Mouse (Mus musculus): ENCODE measurements around the gene Casp7. TPM values are rescaled to one million over a fixed set of nuclear protein-coding genes. Genes with fewer than 3 reads are reported as not detected.

Gene Casp7
- polyA plus RNA-seq, 1 experiment from 2014 or later, result 17.9 TPM

DNA sequence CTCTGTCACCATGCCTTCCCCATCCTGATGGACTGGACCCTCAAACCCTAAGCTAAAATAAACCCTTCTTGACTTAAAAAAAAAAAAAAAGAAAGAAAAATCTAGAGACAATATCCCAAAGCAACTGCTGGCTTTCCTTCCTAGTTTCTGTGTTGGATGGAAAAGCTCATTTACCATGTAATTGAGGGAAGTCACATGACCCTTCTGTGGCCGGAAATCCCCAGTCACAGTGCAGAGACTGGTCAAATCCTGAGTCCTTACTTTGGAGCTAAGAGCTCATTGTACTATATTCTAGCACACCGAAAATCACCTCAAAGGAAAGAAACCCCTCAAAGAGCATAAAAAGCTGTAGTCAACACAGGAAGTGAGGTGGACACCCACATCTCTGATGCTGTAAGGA is 38.0 kb upstream of the Casp7 start:
- H3K36me3 ChIP-seq (ENCODE audit: control insufficient read depth, insufficient read depth, low read length), result no peaks in the 10 kb centered on the region
- H3K4me2 ChIP-seq (replicated peaks; ENCODE audit: low read depth), result no peak overlapping the region
- H3K9me3 ChIP-seq (ENCODE audit: control insufficient read depth, low read length), result no peaks in the 10 kb centered on the region
- no peak overlapping the region for H3K9ac ChIP-seq (ENCODE audit: low read length)
- no peak overlapping the region for H3K27ac ChIP-seq (replicated peaks)
- DNase-seq (ENCODE audit: low spot score) (no peak), ATAC-seq (ENCODE audit: low FRiP score, low TSS enrichment) (no peak)
- H3K4me3 ChIP-seq (ENCODE audit: low read depth, low read length), result no peak overlapping the region
- no peaks in the 10 kb centered on the region for H3K27me3 ChIP-seq (ENCODE audit: control insufficient read depth, insufficient read depth, low read length)
- 82% methylated on average over 2 of the region's 2 CpGs for WGBS
- H3K4me1 ChIP-seq (replicated peaks; ENCODE audit: control insufficient read depth, insufficient read depth), result no peaks in the 10 kb centered on the region
- TF ChIP-seq CTCF (IDR thresholded peaks at IDR 0.05; ENCODE audit: low read depth), result no peak
- no peak for TF ChIP-seq EP300 (optimal IDR thresholded peaks at IDR 0.05)

DNA sequence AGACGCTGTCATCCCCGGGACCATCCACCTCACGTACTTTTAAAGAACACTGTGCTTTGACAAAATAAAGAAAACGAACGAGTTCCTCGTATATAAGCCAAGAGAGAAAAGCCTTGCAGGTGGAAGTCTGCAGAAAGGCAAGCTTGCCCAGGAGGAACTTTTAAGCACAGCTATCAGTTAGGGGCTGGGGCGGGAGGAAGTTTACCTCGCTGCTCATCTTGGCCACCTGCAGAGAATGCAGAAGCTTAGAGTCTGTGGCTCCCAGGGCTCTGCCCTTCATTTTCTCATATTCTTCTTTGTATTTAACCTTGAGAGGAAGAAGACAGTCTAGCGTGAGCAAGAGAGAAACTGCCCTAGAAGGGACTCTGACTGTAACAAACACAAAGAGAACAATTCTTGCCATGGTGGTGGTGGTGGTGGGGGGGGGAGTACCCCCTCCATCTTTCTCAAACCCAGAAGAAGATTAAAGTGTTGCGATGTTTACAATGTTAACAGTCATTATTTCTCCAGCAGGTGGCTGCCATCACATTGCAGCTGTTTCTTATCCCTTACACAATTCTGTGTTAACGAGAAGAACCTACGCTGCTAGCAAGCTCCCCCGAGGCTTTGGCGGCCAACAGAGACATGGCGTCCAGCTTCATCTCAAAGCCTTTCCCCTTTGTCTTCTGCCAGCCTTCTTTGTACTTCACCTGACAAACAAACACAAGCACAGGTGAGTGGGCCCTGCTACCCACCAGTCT is 33.0 kb upstream of the Casp7 start:
- Histone ChIP-seq H3K9me3 (ENCODE audit: control insufficient read depth, low read length) (no peaks in the 10 kb centered on the region), H3K4me3 (ENCODE audit: low read depth, low read length) (no peak overlapping the region), H3K27me3 (ENCODE audit: control insufficient read depth, insufficient read depth, low read length) (no peaks in the 10 kb centered on the region), H3K9ac (ENCODE audit: low read length) (no peak overlapping the region), H3K36me3 (ENCODE audit: control insufficient read depth, insufficient read depth, low read length) (no peaks in the 10 kb centered on the region), H3K27ac (replicated peaks) (no peak overlapping the region), H3K4me2 (replicated peaks; ENCODE audit: low read depth) (peak overlapping the region; percentile 6; the same call in 1 of the 2 replicates), H3K4me1 (replicated peaks; ENCODE audit: control insufficient read depth, insufficient read depth) (peaks cover 3% of the 10 kb centered on the region; the same call in 1 of the 2 replicates)
- 34% methylated on average over 15 of the region's 15 CpGs for WGBS
- TF ChIP-seq CTCF (IDR thresholded peaks at IDR 0.05; ENCODE audit: low read depth), result peak; percentile 41
- TF ChIP-seq EP300 (optimal IDR thresholded peaks at IDR 0.05), result peak; percentile 34
- DNase-seq (ENCODE audit: low spot score), result no peak
- no peak for ATAC-seq (ENCODE audit: low FRiP score, low TSS enrichment)

DNA sequence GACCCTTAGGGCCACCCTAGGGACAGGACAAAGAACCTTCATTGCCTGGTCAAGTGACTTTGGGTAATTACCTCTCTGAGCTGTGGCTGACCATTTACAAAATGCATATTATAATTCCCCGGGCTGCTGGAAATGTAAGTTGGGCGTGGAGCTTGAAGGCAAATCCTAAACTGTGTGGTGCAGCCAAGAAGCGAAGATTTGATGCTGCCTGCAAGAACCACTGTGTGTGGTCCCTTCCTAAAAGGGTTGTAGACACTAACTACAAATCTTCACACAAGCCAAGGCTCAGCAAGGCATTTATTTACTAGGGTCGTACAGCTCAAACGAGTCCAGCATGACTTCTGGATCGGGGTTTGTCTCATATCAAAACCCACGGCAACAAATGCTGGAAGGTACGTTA is 32.4 kb upstream of the Casp7 start:
- 50% methylated on average over 8 of the region's 8 CpGs for WGBS
- Histone ChIP-seq H3K27me3 (ENCODE audit: control insufficient read depth, insufficient read depth, low read length) (no peaks in the 10 kb centered on the region), H3K27ac (replicated peaks) (no peak overlapping the region), H3K36me3 (ENCODE audit: control insufficient read depth, insufficient read depth, low read length) (no peaks in the 10 kb centered on the region), H3K4me2 (replicated peaks; ENCODE audit: low read depth) (peak overlapping the region; percentile 6; the same call in 1 of the 2 replicates), H3K4me1 (replicated peaks; ENCODE audit: control insufficient read depth, insufficient read depth) (peaks cover 3% of the 10 kb centered on the region; the same call in 1 of the 2 replicates), H3K9ac (ENCODE audit: low read length) (no peak overlapping the region), H3K4me3 (ENCODE audit: low read depth, low read length) (no peak overlapping the region), H3K9me3 (ENCODE audit: control insufficient read depth, low read length) (no peaks in the 10 kb centered on the region)
- no peak for TF ChIP-seq EP300 (optimal IDR thresholded peaks at IDR 0.05)
- TF ChIP-seq CTCF (IDR thresholded peaks at IDR 0.05; ENCODE audit: low read depth), result no peak
- ATAC-seq (ENCODE audit: low FRiP score, low TSS enrichment), result no peak; the same call in 1 of the 2 replicates
- DNase-seq (ENCODE audit: low spot score), result no peak

DNA sequence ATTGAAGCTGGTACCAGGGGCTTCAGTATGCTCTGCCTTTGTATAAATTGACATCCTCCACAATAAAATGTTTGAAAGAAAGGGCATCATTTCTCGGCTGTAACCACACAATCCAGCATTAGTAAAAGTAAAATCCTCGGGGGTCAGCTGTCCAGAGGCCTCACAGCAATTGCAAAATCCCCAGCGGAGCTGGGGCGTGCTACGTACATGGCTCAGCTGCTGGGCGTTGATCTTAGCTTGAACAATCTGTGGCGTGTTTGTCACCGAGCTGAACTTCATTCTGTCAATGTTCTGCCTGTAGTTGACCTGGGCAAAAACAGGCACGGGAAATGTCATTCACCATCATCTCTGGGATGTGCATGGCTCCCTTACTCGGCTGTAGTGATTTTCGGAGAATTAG is 30.8 kb upstream of the Casp7 start:
- peak overlapping the region; percentile 30 for H3K27ac ChIP-seq (replicated peaks)
- DNase-seq (ENCODE audit: low spot score) (no peak), ATAC-seq (ENCODE audit: low FRiP score, low TSS enrichment) (no peak)
- no peaks in the 10 kb centered on the region for H3K36me3 ChIP-seq (ENCODE audit: control insufficient read depth, insufficient read depth, low read length)
- peaks cover 3% of the 10 kb centered on the region; the same call in 1 of the 2 replicates for H3K4me1 ChIP-seq (replicated peaks; ENCODE audit: control insufficient read depth, insufficient read depth)
- TF ChIP-seq CTCF (IDR thresholded peaks at IDR 0.05; ENCODE audit: low read depth) (no peak), EP300 (optimal IDR thresholded peaks at IDR 0.05) (no peak)
- H3K9ac ChIP-seq (ENCODE audit: low read length), result no peak overlapping the region
- H3K27me3 ChIP-seq (ENCODE audit: control insufficient read depth, insufficient read depth, low read length), result no peaks in the 10 kb centered on the region
- no peaks in the 10 kb centered on the region for H3K9me3 ChIP-seq (ENCODE audit: control insufficient read depth, low read length)
- 68% methylated on average over 11 of the region's 11 CpGs for WGBS
- no peak overlapping the region for H3K4me3 ChIP-seq (ENCODE audit: low read depth, low read length)
- no peak overlapping the region for H3K4me2 ChIP-seq (replicated peaks; ENCODE audit: low read depth)

DNA sequence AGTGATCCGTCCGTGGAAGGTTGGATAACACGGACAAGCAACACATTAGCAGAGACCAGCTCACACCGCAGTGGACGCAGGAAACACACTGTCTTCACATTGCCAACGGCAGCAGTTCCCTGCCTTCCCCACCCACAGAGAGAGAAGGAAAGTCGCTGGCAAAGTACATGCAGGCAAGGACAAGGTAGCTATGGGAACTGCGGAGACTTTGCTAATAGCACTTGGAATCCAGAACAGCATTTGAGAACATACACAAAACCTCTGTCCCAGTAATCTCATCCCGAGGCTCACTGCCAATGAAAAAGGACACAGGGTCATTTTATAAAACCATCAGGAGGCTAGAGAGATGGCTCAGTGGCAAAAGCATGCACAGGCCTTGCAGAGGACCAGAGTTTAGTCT is 30.3 kb upstream of the Casp7 start:
- H3K27me3 ChIP-seq (ENCODE audit: control insufficient read depth, insufficient read depth, low read length), result no peaks in the 10 kb centered on the region
- H3K27ac ChIP-seq (replicated peaks), result peak overlapping the region; percentile 30
- no peaks in the 10 kb centered on the region for H3K36me3 ChIP-seq (ENCODE audit: control insufficient read depth, insufficient read depth, low read length)
- WGBS, result 59% methylated on average over 9 of the region's 9 CpGs
- no peak overlapping the region for H3K4me3 ChIP-seq (ENCODE audit: low read depth, low read length)
- no peak overlapping the region for H3K9ac ChIP-seq (ENCODE audit: low read length)
- ATAC-seq (ENCODE audit: low FRiP score, low TSS enrichment), result no peak; the same call in 1 of the 2 replicates
- DNase-seq (ENCODE audit: low spot score), result no peak
- no peaks in the 10 kb centered on the region for H3K9me3 ChIP-seq (ENCODE audit: control insufficient read depth, low read length)
- H3K4me1 ChIP-seq (replicated peaks; ENCODE audit: control insufficient read depth, insufficient read depth), result peaks cover 3% of the 10 kb centered on the region; the same call in 1 of the 2 replicates
- TF ChIP-seq CTCF (IDR thresholded peaks at IDR 0.05; ENCODE audit: low read depth), result no peak
- TF ChIP-seq EP300 (optimal IDR thresholded peaks at IDR 0.05), result no peak
- H3K4me2 ChIP-seq (replicated peaks; ENCODE audit: low read depth), result no peak overlapping the region

DNA sequence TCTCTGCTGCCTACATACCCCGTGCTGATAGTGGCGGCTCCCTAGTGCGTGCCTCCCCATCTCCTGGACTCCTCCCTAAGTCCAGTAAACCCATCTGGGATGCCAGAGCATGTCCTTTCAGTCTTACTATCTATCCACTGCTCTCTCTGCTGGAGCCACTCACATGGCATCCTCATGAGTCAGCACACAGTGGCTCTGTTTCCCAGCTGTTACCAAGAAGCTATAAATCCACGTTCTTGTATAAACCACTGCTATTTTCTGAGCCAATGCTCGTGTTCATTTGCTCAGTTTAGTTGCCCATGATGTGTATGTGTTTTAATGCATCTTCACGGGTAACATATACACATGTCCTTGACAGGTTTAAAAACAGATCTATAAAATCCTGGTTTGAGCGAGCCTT is 29.2 kb upstream of the Casp7 start:
- H3K36me3 ChIP-seq (ENCODE audit: control insufficient read depth, insufficient read depth, low read length), result no peaks in the 10 kb centered on the region
- no peak overlapping the region for H3K4me2 ChIP-seq (replicated peaks; ENCODE audit: low read depth)
- TF ChIP-seq EP300 (optimal IDR thresholded peaks at IDR 0.05) (no peak), CTCF (IDR thresholded peaks at IDR 0.05; ENCODE audit: low read depth) (no peak)
- WGBS, result 45% methylated on average over 7 of the region's 7 CpGs
- H3K27ac ChIP-seq (replicated peaks), result no peak overlapping the region
- H3K4me1 ChIP-seq (replicated peaks; ENCODE audit: control insufficient read depth, insufficient read depth), result peaks cover 3% of the 10 kb centered on the region; the same call in 1 of the 2 replicates
- H3K4me3 ChIP-seq (ENCODE audit: low read depth, low read length), result no peak overlapping the region
- H3K9ac ChIP-seq (ENCODE audit: low read length), result no peak overlapping the region
- no peak for ATAC-seq (ENCODE audit: low FRiP score, low TSS enrichment)
- no peaks in the 10 kb centered on the region for H3K9me3 ChIP-seq (ENCODE audit: control insufficient read depth, low read length)
- DNase-seq (ENCODE audit: low spot score), result no peak
- no peaks in the 10 kb centered on the region for H3K27me3 ChIP-seq (ENCODE audit: control insufficient read depth, insufficient read depth, low read length)
